Mouse (Mus musculus) limb, embryonic 14.5 days (tissue): ENCODE data around the gene Tcp1. TPM values are rescaled to one million over a fixed set of nuclear protein-coding genes. Genes with fewer than 3 reads are reported as not detected.

Source experiments
- ATAC-seq: fragments of 200-750 bp; cut with Nextera tagmentation; 2 replicates; pipeline ENCODE4 v1.8.0; 2017; ENCODE audit warnings: low read depth, moderate number of reproducible peaks, moderate TSS enrichment; ENCODE audit not compliant: low FRiP score
- DNase-seq: peaks from one replicate; pipeline ENCODE4 v3.0.0-alpha.2; 2015; ENCODE audit warnings: low spot score
- H3K27ac ChIP-seq: fragments of 300-500 bp; sonication (generic); replicated peaks from 2 replicates; pipeline ENCODE4 v1.5.1; 2014; ENCODE audit warnings: low read depth, mild to moderate bottlenecking, low read length, moderate library complexity, mixed read lengths
- H3K27me3 ChIP-seq: fragments of 300-500 bp; sonication (generic); 2 replicates; pipeline ENCODE4 v1.6.1; 2014; ENCODE audit warnings: low read length, mixed read lengths; ENCODE audit not compliant: control insufficient read depth, insufficient read depth
- H3K36me3 ChIP-seq: fragments of 300-500 bp; sonication (generic); 2 replicates; pipeline ENCODE4 v1.6.1; 2014; ENCODE audit warnings: mild to moderate bottlenecking, low read length, moderate library complexity, mixed read lengths; ENCODE audit not compliant: control insufficient read depth, insufficient read depth
- H3K4me1 ChIP-seq: fragments of 300-500 bp; sonication (generic); 2 replicates; pipeline ENCODE4 v1.6.1; 2014; ENCODE audit warnings: antibody characterized with exemption, low read length, mixed read lengths; ENCODE audit not compliant: control insufficient read depth, insufficient read depth
- H3K4me2 ChIP-seq: fragments of 300-500 bp; sonication (generic); replicated peaks from 2 replicates; pipeline ENCODE4 v1.6.1; 2014; ENCODE audit warnings: low read depth, mild to moderate bottlenecking, low read length, moderate library complexity; ENCODE audit not compliant: severe bottlenecking
- H3K4me3 ChIP-seq: fragments of 300-500 bp; sonication (generic); replicated peaks from 2 replicates; pipeline ENCODE4 v1.5.1; 2014; ENCODE audit warnings: low read length
- H3K9ac ChIP-seq: fragments of 300-500 bp; sonication (generic); 2 replicates; pipeline ENCODE4 v1.6.1; 2014; ENCODE audit warnings: mild to moderate bottlenecking, low read depth, low read length, moderate library complexity; ENCODE audit not compliant: severe bottlenecking
- H3K9me3 ChIP-seq: fragments of 300-500 bp; sonication (generic); 2 replicates; pipeline ENCODE4 v1.6.1; 2016; ENCODE audit warnings: low read length; ENCODE audit not compliant: control insufficient read depth
- POLR2A ChIP-seq: fragments of 200-500 bp; IDR thresholded peaks from 2 replicates; pipeline ENCODE4 v1.8.0; 2012; ENCODE audit warnings: inconsistent platforms, mild to moderate bottlenecking, moderate library complexity, borderline replicate concordance; ENCODE audit not compliant: insufficient read depth, insufficient read length; ENCODE audit errors: extremely low read depth
- WGBS: fragments of 180-500 bp; shearing (Covaris S2); extraction: QIAGEN DNeasy Blood & Tissue Kit; methylation state at CpG from one replicate; pipeline ENCODE4 v1.1.7; 2014; 5-methylcytosine and 5-hydroxymethylcytosine counted together
- polyA plus RNA-seq, 2 experiments: library from polyadenylated mRNA; depleted of rRNA in 1 of 2; stranded (reverse) in 1 of 2; unstranded in 1 of 2; fragments of >200 nt; fragmentation: Nextera tagmentation in 1 of 2; extraction: Ambion mirVana in 1 of 2; gene quantifications; 2 replicates each; pipeline versions ENCODE4 v1.2.1 to v1.2.3; 2012 to 2014

Tcp1 gene
- polyA plus RNA-seq, 2 experiments: 212 to 386 TPM

DNA sequence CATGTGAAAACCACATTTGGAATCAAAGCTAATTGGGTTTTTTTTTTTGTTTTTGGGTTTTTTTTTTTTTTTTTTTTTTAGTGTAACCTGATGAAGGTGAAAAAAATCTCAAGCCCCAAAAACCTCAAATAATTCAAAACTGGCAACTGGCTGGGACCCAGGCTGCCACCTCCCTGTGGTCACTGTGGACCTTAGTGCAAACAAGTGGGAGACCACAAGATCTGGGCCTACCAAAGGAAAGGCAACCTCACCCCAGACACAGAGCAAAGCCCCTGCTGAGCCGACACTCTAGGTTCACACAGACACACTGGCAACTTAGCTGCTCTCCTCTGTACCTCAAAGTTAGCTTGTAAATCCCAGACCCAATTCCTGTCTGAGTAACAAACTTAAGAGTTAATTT, 11.2 kb upstream of the Tcp1 start:
- TF ChIP-seq POLR2A: no peak
- Histone ChIP-seq H3K4me1 (peaks cover 9% of the 10 kb centered on the region), H3K4me3 (no peak overlapping the region), H3K9me3 (no peaks in the 10 kb centered on the region), H3K36me3 (peaks cover 18% of the 10 kb centered on the region), H3K27me3 (no peaks in the 10 kb centered on the region), H3K4me2 (no peak overlapping the region), H3K27ac (peak overlapping the region; percentile 63; the same call in 1 of the 2 replicates), H3K9ac (no peak overlapping the region)
- 43% methylated on average over 1 of the region's 1 CpGs for WGBS
- DNase-seq: no peak
- ATAC-seq: no peak

DNA sequence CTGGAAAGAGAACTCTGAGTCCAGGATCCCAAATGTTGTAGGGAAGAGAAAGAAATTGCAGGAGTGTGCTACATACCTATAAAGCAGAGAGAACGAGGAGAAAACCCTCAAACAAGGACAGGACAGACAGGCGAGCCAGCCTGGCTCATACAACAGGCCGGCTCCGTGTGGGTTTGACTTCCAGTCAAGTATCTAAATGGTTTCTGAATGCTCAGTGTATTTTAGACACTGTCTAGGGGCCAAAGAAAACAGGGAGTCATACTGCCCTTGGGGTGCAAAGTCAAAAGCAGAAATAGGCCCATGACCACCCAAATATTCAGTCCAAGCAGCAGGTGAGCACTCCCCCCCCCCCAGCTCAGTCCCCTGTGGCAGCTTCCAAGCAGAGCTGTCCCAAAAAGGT, 9.7 kb upstream of the Tcp1 start:
- Histone ChIP-seq H3K27me3 (no peaks in the 10 kb centered on the region), H3K9ac (no peak overlapping the region), H3K27ac (no peak overlapping the region), H3K36me3 (peaks cover 24% of the 10 kb centered on the region), H3K4me2 (no peak overlapping the region), H3K4me1 (peaks cover 9% of the 10 kb centered on the region), H3K4me3 (no peak overlapping the region), H3K9me3 (no peaks in the 10 kb centered on the region)
- no peak for DNase-seq
- 89% methylated on average over 4 of the region's 4 CpGs for WGBS
- TF ChIP-seq POLR2A: no peak
- ATAC-seq: no peak

DNA sequence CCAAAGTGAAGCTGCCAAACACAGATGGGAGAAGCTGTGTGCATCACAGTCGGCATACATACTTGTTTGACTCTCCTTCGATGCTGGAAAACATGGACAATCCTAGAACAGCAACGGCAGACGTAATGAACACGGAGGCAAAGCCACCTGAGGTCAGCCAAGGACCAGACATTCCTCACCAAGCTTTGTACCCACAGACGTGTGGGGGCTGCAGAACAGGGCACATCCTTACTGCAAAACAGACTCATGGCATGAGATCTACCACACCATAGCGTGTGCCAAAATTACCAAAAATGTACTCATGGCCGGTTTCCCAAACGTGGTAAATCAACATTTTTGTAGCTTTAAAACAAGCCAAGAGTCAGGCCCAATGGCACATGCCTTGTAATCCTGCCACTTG, 9.1 kb upstream of the Tcp1 start:
- ATAC-seq (no peak), DNase-seq (no peak)
- H3K36me3 ChIP-seq: peaks cover 28% of the 10 kb centered on the region
- TF ChIP-seq POLR2A: no peak
- H3K4me3 ChIP-seq: no peak overlapping the region
- H3K4me1 ChIP-seq: peaks cover 9% of the 10 kb centered on the region
- no peaks in the 10 kb centered on the region for H3K9me3 ChIP-seq
- no peak overlapping the region for H3K9ac ChIP-seq
- H3K27ac ChIP-seq: no peak overlapping the region
- H3K27me3 ChIP-seq: no peaks in the 10 kb centered on the region
- WGBS: 91% methylated on average over 9 of the region's 9 CpGs
- no peak overlapping the region for H3K4me2 ChIP-seq

DNA sequence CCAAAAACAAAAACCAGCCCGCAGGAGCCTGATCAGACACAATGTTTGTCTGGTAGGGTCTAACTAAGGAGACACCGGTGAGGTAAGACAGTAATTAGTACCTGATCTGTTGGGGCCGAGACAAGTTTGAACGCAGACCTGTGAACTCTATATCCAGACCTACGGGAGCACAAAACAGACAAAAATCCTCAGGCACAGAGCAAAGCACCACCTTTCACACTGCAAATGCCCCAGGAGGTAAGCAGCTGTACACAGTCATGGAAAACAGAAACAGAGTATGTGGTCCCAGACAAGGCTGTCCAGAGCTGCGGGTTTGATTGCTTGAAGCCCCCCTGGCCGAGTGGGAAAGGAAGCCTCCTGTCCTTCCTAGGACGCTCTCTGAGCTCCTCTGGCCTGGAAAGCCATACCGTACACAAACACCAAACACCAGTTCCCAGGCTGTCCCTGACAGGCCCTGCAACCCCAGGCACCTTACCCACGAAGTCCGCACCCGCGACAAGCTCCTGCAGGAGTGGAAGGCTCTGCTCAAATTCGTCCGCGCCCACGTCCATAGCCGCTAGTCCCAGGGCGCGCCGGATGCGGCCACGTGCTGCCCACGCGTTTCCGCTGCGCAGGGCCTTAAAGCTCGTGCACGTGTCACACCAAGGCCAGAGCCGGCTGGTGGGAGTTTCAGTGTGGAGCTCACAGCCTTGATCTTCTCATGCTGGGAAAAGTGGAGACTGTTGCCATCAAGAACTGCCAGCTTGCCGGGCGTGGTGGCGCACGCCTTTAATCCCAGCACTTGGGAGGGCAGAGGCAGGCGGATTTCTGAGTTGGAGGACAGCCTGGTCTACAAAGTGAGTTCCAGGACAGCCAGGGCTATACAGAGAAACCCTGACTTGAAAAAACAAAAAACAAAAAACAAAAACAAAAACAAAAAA, 5.9 kb upstream of the Tcp1 start, which contains the start of gene Pnldc1:
Gene Pnldc1, minus strand, starts transcription at position 870 of the 920 bp plus-strand sequence.
- no peaks in the 10 kb centered on the region for H3K4me1 ChIP-seq
- WGBS: 72% methylated on average over 35 of the region's 35 CpGs
- no peak for TF ChIP-seq POLR2A
- DNase-seq (no peak), ATAC-seq (no peak)
- peaks cover 50% of the 10 kb centered on the region for H3K36me3 ChIP-seq
- H3K27ac ChIP-seq: no peak within 1 kb of the TSS
- no peak within 1 kb of the TSS for H3K4me2 ChIP-seq
- no peak within 1 kb of the TSS for H3K4me3 ChIP-seq
- no peak within 1 kb of the TSS for H3K9ac ChIP-seq
- no peaks in the 10 kb centered on the region for H3K27me3 ChIP-seq
- H3K9me3 ChIP-seq: no peaks in the 10 kb centered on the region

DNA sequence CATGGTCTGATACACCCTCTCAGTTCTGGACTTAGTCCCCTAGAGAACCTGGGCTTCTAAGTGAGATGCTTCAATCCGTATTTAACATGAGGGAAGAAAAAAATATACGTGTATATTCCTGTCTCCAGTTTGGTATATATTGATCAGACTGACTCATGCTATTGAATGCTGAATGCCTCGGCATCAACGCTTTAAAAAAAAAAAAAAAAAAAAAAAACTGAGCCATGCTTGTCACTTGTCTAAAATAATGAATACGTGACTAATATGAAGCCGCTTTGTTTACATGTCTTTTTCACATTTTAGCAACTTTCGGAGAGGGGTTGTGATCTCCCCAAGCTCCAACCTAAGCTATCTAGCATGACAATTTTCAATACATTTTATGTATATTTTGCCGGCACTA, 5.1 kb upstream of the Tcp1 start:
- 89% methylated on average over 8 of the region's 8 CpGs for WGBS
- no peak for TF ChIP-seq POLR2A
- DNase-seq (no peak), ATAC-seq (no peak)
- no peaks in the 10 kb centered on the region for H3K9me3 ChIP-seq
- no peaks in the 10 kb centered on the region for H3K27me3 ChIP-seq
- H3K4me2 ChIP-seq: no peak overlapping the region
- H3K36me3 ChIP-seq: peaks cover 45% of the 10 kb centered on the region
- H3K27ac ChIP-seq: no peak overlapping the region
- H3K4me1 ChIP-seq: peaks cover 3% of the 10 kb centered on the region; the same call in 1 of the 2 replicates
- no peak overlapping the region for H3K4me3 ChIP-seq
- no peak overlapping the region for H3K9ac ChIP-seq
